Mouse (Mus musculus): ENCODE results near the gene Olfr1259. TPM values are rescaled to one million over a fixed set of nuclear protein-coding genes. Genes with fewer than 3 reads are reported as not detected.
"Not testable (repeated sequence)": the region's sequence is repeated elsewhere in the genome, so short reads cannot be mapped to it uniquely, and the experiment has no call there.

Olfr1259 gene
- polyA plus RNA-seq (2015; fragmentation: Nextera tagmentation; extraction: Ambion mirVana), result not detected in 2 replicates

DNA sequence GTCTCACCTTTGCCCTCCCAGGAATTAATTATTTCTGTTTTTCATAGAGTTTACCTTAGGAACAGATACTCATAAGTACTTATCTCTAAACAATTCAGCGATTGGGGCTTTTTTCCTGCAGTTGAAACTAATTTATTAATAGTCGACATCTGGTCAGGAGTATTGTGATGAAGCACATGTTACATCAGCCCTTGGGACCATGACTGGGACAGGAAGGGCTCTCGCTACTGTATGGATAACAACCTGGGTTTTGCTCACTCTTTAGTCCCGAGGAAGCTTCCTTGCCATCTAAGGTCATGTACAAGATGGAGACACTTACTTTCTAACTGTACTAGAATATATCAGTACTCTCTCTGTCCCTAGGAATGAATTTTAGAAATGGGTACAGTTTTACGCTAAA lies at the start of gene Olfr1259:
TSS of gene Olfr1259 (minus strand) at position 101 of the 400 bp plus-strand sequence.
- ATAC-seq (ENCODE audit: low FRiP score, low TSS enrichment), result no peak
- Histone ChIP-seq H3K36me3 (ENCODE audit: insufficient read depth, low read length) (no peaks in the 10 kb centered on the region), H3K4me2 (replicated peaks; ENCODE audit: low read depth, low read length) (no peak within 1 kb of the TSS), H3K4me1 (ENCODE audit: insufficient read depth, low read length) (no peaks in the 10 kb centered on the region), H3K27ac (ENCODE audit: low read length) (no peak within 1 kb of the TSS), H3K27me3 (ENCODE audit: insufficient read depth, low read length) (no peaks in the 10 kb centered on the region), H3K9ac (replicated peaks; ENCODE audit: low read length) (no peak within 1 kb of the TSS), H3K4me3 (ENCODE audit: low read length) (no peak within 1 kb of the TSS), H3K9me3 (ENCODE audit: low read length) (no peaks in the 10 kb centered on the region)
- 82% methylated on average over 5 of the region's 5 CpGs for WGBS

GRCm38 (mm10) chr2:89990921-89991320 lies 42.5 kb upstream of the Olfr1259 start, which contains the start of gene Olfr1261:
Gene Olfr1261 (plus strand): TSS chr2:89991221.
- Histone ChIP-seq H3K4me3 (ENCODE audit: low read length) (no peak within 1 kb of the TSS), H3K4me2 (replicated peaks; ENCODE audit: low read depth, low read length) (no peak within 1 kb of the TSS), H3K9me3 (ENCODE audit: low read length) (no peaks in the 10 kb centered on the region), H3K27me3 (ENCODE audit: insufficient read depth, low read length) (no peaks in the 10 kb centered on the region), H3K4me1 (ENCODE audit: insufficient read depth, low read length) (no peaks in the 10 kb centered on the region), H3K9ac (replicated peaks; ENCODE audit: low read length) (no peak within 1 kb of the TSS), H3K27ac (ENCODE audit: low read length) (no peak within 1 kb of the TSS), H3K36me3 (ENCODE audit: insufficient read depth, low read length) (no peaks in the 10 kb centered on the region)
- ATAC-seq (ENCODE audit: low FRiP score, low TSS enrichment), result no peak

DNA sequence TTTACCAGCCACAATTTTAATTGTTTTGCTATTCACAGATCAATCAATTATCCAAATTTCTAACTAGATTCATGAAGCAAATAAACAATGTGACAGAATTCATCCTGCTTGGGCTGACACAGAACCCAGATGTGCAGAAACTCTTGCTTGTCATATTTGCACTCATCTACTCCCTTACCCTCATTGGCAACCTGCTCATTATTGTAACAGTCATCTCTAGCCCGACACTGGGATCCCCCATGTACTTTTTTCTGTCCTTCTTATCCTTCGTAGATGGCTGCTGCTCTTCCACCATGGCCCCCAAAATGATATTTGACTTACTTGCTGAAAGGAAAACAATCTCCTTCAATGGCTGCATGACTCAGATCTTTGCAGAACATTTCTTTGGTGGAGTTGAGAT lies 29.2 kb upstream of the Olfr1259 start:
- Histone ChIP-seq H3K36me3 (ENCODE audit: insufficient read depth, low read length) (no peaks in the 10 kb centered on the region), H3K4me1 (ENCODE audit: insufficient read depth, low read length) (no peaks in the 10 kb centered on the region), H3K4me3 (ENCODE audit: low read length) (no peak overlapping the region), H3K4me2 (replicated peaks; ENCODE audit: low read depth, low read length) (no peak overlapping the region), H3K27ac (ENCODE audit: low read length) (no peak overlapping the region), H3K9ac (replicated peaks; ENCODE audit: low read length) (no peak overlapping the region), H3K27me3 (ENCODE audit: insufficient read depth, low read length) (no peaks in the 10 kb centered on the region), H3K9me3 (ENCODE audit: low read length) (peaks cover 3% of the 10 kb centered on the region; the same call in 1 of the 2 replicates)
- no peak for ATAC-seq (ENCODE audit: low FRiP score, low TSS enrichment)
- WGBS, result 90% methylated on average over 2 of the region's 2 CpGs

DNA sequence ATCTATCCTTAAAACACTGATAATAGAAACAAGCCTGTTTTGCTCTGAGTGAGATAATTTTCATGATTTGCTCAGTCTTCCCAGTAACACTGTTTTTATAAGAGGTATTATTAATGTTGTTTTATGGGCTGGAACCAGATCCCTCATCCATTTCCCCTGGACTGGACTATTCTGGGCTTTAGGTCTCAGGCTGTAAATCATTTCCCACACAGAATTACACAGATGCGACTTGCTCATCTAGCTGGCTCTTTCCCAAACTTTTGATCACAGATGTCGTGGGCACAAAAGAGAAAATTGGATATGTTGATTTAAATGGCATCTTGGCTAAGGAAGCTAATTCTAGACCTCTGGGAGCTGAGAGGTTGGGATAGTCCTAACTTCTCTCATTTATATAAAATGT lies 25.7 kb upstream of the Olfr1259 start, which contains the start of gene Olfr1260:
TSS of gene Olfr1260 (plus strand) at position 157 of the 400 bp plus-strand sequence.
- no peak within 1 kb of the TSS for H3K27ac ChIP-seq (ENCODE audit: low read length)
- H3K4me2 ChIP-seq (replicated peaks; ENCODE audit: low read depth, low read length), result no peak within 1 kb of the TSS
- H3K36me3 ChIP-seq (ENCODE audit: insufficient read depth, low read length), result no peaks in the 10 kb centered on the region
- no peak within 1 kb of the TSS for H3K9ac ChIP-seq (replicated peaks; ENCODE audit: low read length)
- H3K9me3 ChIP-seq (ENCODE audit: low read length), result peaks cover 3% of the 10 kb centered on the region; the same call in 1 of the 2 replicates
- H3K4me1 ChIP-seq (ENCODE audit: insufficient read depth, low read length), result no peaks in the 10 kb centered on the region
- no peak within 1 kb of the TSS for H3K4me3 ChIP-seq (ENCODE audit: low read length)
- H3K27me3 ChIP-seq (ENCODE audit: insufficient read depth, low read length), result no peaks in the 10 kb centered on the region
- WGBS, result 8% methylated on average over 2 of the region's 2 CpGs
- ATAC-seq (ENCODE audit: low FRiP score, low TSS enrichment), result peak; percentile 70; the same call in 1 of the 2 replicates

DNA sequence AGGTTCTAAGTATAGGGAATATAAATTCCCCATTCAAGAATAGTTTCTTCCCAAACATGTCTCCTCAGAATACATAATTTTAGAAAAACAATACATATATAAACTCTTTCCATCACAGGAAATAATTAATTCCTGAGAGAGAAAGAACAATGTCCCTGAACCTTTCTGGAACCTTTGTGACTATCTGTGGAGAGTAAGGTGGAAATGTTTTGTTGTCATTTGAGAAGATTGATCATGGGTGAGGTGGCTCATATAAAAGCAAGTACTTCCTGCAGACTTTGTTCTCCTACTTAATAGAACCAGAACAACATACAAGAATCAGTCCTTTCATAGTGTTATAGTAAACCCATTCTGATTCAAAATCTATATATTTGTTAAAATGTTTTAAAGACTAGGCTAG lies 21.5 kb downstream of the Olfr1259 start, which contains the start of gene Olfr1258:
TSS of gene Olfr1258 (plus strand) at position 301 of the 400 bp plus-strand sequence.
- Histone ChIP-seq H3K4me1 (ENCODE audit: insufficient read depth, low read length) (no peaks in the 10 kb centered on the region), H3K36me3 (ENCODE audit: insufficient read depth, low read length) (no peaks in the 10 kb centered on the region), H3K27me3 (ENCODE audit: insufficient read depth, low read length) (no peaks in the 10 kb centered on the region), H3K27ac (ENCODE audit: low read length) (no peak within 1 kb of the TSS), H3K4me3 (ENCODE audit: low read length) (no peak within 1 kb of the TSS), H3K9me3 (ENCODE audit: low read length) (no peaks in the 10 kb centered on the region), H3K4me2 (replicated peaks; ENCODE audit: low read depth, low read length) (no peak within 1 kb of the TSS), H3K9ac (replicated peaks; ENCODE audit: low read length) (no peak within 1 kb of the TSS)
- no peak for ATAC-seq (ENCODE audit: low FRiP score, low TSS enrichment)

- WGBS, result 84% methylated on average over 9 of the region's 9 CpGs
- not testable (repeated sequence) for H3K4me2 ChIP-seq (replicated peaks; ENCODE audit: low read depth, low read length); ATAC-seq (ENCODE audit: low FRiP score, low TSS enrichment); H3K9ac ChIP-seq (replicated peaks; ENCODE audit: low read length); H3K9me3 ChIP-seq (ENCODE audit: low read length); H3K4me1 ChIP-seq (ENCODE audit: insufficient read depth, low read length); H3K27me3 ChIP-seq (ENCODE audit: insufficient read depth, low read length); H3K27ac ChIP-seq (ENCODE audit: low read length); H3K36me3 ChIP-seq (ENCODE audit: insufficient read depth, low read length); H3K4me3 ChIP-seq (ENCODE audit: low read length)
Observed at GRCm38 (mm10) chr2:89912616-89913015, 35.8 kb downstream of the Olfr1259 start.

Other genes starting within 250 kb of the Olfr1259 start
- not detected in 2 replicates for gene Olfr1252, start 223.7 kb downstream of the Olfr1259 start, polyA plus RNA-seq (2015; fragmentation: Nextera tagmentation; extraction: Ambion mirVana)
- gene Olfr1253, start 191.6 kb downstream of the Olfr1259 start, polyA plus RNA-seq (2015; fragmentation: Nextera tagmentation; extraction: Ambion mirVana), result not detected in 2 replicates
- not detected in 2 replicates for gene Olfr1254, start 155.0 kb downstream of the Olfr1259 start, polyA plus RNA-seq (2015; fragmentation: Nextera tagmentation; extraction: Ambion mirVana)
- not detected in 2 replicates for gene Olfr1255, start 136.6 kb downstream of the Olfr1259 start, polyA plus RNA-seq (2015; fragmentation: Nextera tagmentation; extraction: Ambion mirVana)
- not detected in 2 replicates for gene Olfr1256, start 107.1 kb downstream of the Olfr1259 start, polyA plus RNA-seq (2015; fragmentation: Nextera tagmentation; extraction: Ambion mirVana)
- not detected in 2 replicates for gene Olfr48, start 100.5 kb downstream of the Olfr1259 start, polyA plus RNA-seq (2015; fragmentation: Nextera tagmentation; extraction: Ambion mirVana)
- not detected in 2 replicates for gene Olfr1257, start 70.2 kb downstream of the Olfr1259 start, polyA plus RNA-seq (2015; fragmentation: Nextera tagmentation; extraction: Ambion mirVana)
- not detected in 2 replicates for gene Olfr1258, start 21.4 kb downstream of the Olfr1259 start, polyA plus RNA-seq (2015; fragmentation: Nextera tagmentation; extraction: Ambion mirVana)
- not detected in 2 replicates for gene Olfr1260, start 25.7 kb upstream of the Olfr1259 start, polyA plus RNA-seq (2015; fragmentation: Nextera tagmentation; extraction: Ambion mirVana)
- gene Olfr1261, start 42.6 kb upstream of the Olfr1259 start, polyA plus RNA-seq (2015; fragmentation: Nextera tagmentation; extraction: Ambion mirVana), result not detected in 2 replicates
- gene Olfr1262, start 51.5 kb upstream of the Olfr1259 start, polyA plus RNA-seq (2015; fragmentation: Nextera tagmentation; extraction: Ambion mirVana), result not detected in 2 replicates
- gene Olfr1263, start 63.5 kb upstream of the Olfr1259 start, polyA plus RNA-seq (2015; fragmentation: Nextera tagmentation; extraction: Ambion mirVana), result not detected in 2 replicates
- not detected in 2 replicates for gene Olfr1264, start 76.9 kb upstream of the Olfr1259 start, polyA plus RNA-seq (2015; fragmentation: Nextera tagmentation; extraction: Ambion mirVana)
- not detected in 2 replicates for gene Olfr1265, start 86.7 kb upstream of the Olfr1259 start, polyA plus RNA-seq (2015; fragmentation: Nextera tagmentation; extraction: Ambion mirVana)
- not detected in 2 replicates for gene Olfr140, start 114.9 kb upstream of the Olfr1259 start, polyA plus RNA-seq (2015; fragmentation: Nextera tagmentation; extraction: Ambion mirVana)
- gene Olfr1269, start 172.7 kb upstream of the Olfr1259 start, polyA plus RNA-seq (2015; fragmentation: Nextera tagmentation; extraction: Ambion mirVana), result not detected in 2 replicates
- gene Olfr32, start 193.6 kb upstream of the Olfr1259 start, polyA plus RNA-seq (2015; fragmentation: Nextera tagmentation; extraction: Ambion mirVana), result not detected in 2 replicates
- gene Olfr1270, start 204.4 kb upstream of the Olfr1259 start, polyA plus RNA-seq (2015; fragmentation: Nextera tagmentation; extraction: Ambion mirVana), result not detected in 2 replicates

All from kidney, embryonic 16.5 days (tissue).